Mouse (Mus musculus): ENCODE data around the gene Traf3ip3.

The Traf3ip3 gene

DNA sequence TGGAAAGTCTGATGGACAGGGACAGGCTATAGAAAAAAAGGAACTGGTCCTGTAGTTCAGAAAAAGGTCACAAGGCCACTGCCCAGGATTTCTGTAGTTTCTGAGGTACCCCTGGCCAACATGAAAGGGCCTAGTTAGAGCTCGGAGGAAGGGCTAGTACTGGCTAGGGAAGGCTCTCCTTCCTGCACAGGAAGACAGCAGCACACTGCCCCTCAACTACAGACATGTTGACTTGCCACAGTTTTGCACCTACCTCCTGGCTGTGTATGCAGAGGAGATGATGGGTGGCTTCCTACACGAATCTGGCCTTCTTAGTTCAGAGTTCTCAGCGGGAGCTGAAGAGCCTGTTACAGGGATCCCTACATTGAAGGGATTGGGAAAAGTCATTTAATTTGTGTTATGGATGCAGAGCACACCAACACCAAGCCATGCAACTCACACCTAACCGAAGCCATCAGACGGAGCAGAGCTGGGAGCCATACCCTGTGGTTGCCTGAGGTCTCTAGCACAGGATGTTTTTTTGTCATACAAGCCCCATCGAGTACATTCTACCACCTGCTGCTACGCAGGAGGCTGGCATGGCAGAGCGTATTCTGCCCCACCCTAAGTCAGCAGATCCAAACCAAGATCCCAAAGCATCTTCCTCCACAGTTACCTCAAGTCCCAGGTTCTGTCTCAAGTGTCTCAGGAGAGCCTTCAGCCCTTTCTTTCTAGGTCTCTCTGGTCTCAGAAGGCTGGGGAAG lies 692 bp downstream of the Traf3ip3 start:
- Histone ChIP-seq H3K27me3 (ENCODE audit: insufficient read depth, low read length) (peaks cover 9% of the 10 kb centered on the region; the same call in 1 of the 2 replicates), H3K9me3 (ENCODE audit: low read length) (no peaks in the 10 kb centered on the region)

DNA sequence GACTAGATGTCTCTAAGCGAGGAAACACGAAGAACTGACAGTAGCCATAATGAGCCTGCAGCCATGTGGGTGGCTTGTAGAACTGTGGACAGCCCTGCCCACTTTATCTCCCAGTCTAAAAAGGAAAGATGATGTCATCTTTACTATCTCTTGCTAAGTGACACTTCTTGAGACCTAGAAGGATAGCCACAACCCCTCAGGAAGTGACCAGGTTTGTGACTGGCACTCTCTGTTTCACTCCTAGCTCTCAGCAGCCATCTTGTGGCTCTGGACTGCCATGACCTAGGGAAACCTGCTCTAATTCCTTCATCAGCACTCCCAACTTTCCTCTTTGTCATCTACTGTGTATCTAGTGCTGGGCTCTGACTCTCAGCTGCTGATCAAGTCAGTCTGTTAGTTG lies 3.2 kb downstream of the Traf3ip3 start:
- no peak overlapping the region for H3K4me3 ChIP-seq (replicated peaks; ENCODE audit: low read length)
- no peak for TF ChIP-seq POU5F1 (IDR thresholded peaks at IDR 0.05; ENCODE audit: borderline replicate concordance, low read length)
- no peak for TF ChIP-seq CTCF (conservative IDR thresholded peaks at IDR 0.05; ENCODE audit: low read length)
- no peak for TF ChIP-seq NANOG (IDR thresholded peaks at IDR 0.05; ENCODE audit: borderline replicate concordance, low read length)
- H3K27me3 ChIP-seq (ENCODE audit: insufficient read depth, low read length) = peaks cover 9% of the 10 kb centered on the region; the same call in 1 of the 2 replicates
- H3K9me3 ChIP-seq (ENCODE audit: low read length) = no peaks in the 10 kb centered on the region
- no peaks in the 10 kb centered on the region for H3K36me3 ChIP-seq (ENCODE audit: insufficient read depth, low read length)
- no peaks in the 10 kb centered on the region for H3K4me1 ChIP-seq (replicated peaks; ENCODE audit: low read depth, low read length)

More for the DNA sequence above, 692 bp downstream of the Traf3ip3 start:
- H3K4me1 ChIP-seq (replicated peaks; ENCODE audit: low read depth, low read length) = no peaks in the 10 kb centered on the region
- H3K36me3 ChIP-seq (ENCODE audit: insufficient read depth, low read length) = no peaks in the 10 kb centered on the region
- TF ChIP-seq POU5F1 (IDR thresholded peaks at IDR 0.05; ENCODE audit: borderline replicate concordance, low read length) (no peak), CTCF (conservative IDR thresholded peaks at IDR 0.05; ENCODE audit: low read length) (no peak)
- H3K4me3 ChIP-seq (replicated peaks; ENCODE audit: low read length) = no peak overlapping the region

DNA sequence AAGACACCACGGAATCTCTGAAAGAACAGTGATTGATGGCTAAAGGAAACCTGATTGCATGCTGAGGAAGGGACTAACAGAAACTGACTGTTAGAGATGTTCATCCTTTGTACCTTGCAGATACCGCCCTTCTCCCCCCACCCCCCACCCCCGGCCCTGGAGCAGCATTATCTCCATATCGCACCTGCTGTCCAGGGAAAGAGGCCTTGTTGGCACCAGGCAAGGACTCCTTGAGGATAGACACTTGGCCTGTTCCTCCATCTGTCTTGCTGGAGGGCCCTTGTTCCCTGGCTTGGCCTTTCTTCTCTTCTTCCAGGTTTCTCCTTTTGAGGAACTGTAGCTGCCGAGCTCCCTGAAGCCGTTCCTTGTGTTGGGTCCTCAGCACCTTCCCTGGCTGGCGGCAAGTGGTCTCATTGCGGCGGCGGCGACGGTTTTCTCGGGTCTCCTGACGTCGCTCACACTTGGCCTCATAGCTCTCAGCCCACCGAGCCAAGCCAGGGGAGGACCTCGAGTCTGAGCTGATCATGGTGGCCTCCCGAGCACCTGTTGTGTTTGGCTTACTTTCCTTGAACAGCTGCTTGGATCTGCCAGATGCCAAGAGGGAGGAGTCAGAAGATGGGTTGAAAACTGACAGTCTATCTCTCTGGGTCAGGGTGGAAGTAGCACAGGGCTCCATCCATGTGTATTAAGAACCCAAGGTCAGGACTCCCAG lies 3.9 kb downstream of the Traf3ip3 start:
- Histone ChIP-seq H3K4me3 (replicated peaks; ENCODE audit: low read length) (no peak overlapping the region), H3K9me3 (ENCODE audit: low read length) (no peaks in the 10 kb centered on the region), H3K4me1 (replicated peaks; ENCODE audit: low read depth, low read length) (no peaks in the 10 kb centered on the region), H3K27me3 (ENCODE audit: insufficient read depth, low read length) (peaks cover 9% of the 10 kb centered on the region; the same call in 1 of the 2 replicates), H3K36me3 (ENCODE audit: insufficient read depth, low read length) (no peaks in the 10 kb centered on the region)
- TF ChIP-seq NANOG (IDR thresholded peaks at IDR 0.05; ENCODE audit: borderline replicate concordance, low read length) (no peak), CTCF (conservative IDR thresholded peaks at IDR 0.05; ENCODE audit: low read length) (no peak), POU5F1 (IDR thresholded peaks at IDR 0.05; ENCODE audit: borderline replicate concordance, low read length) (no peak)

DNA sequence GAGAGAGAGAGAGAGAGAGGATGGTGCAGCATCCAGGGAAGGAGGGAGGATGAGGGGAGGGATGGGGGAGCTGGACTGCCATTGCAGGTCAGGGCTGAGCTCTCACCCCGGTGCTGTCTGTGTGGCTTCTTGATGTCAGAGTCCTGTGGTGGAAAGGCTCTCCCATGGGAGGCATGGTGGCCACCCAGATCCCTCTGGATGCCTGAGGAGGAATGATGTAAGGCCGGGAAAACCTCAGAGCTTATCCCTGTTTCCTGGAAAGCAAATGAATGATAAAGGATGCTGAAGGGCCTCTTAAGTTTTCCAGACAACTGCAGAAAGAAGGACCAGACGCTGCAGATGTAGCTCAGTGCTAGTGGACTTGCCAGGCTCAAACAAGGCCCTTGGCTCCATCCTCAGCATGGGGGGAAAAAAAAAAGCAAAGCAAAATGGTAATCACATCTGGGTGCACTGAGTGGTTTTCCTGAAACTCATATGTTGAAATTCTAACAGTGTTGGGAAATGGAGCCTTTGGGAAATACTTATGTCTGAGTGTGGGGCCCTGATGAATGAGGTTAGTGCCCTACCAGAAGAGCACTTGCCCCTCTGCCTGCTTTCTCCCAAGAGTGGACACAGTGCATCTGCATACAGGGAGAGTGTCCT lies 6.2 kb downstream of the Traf3ip3 start:
- Histone ChIP-seq H3K9me3 (ENCODE audit: low read length) (no peaks in the 10 kb centered on the region), H3K36me3 (ENCODE audit: insufficient read depth, low read length) (no peaks in the 10 kb centered on the region), H3K27me3 (ENCODE audit: insufficient read depth, low read length) (peaks cover 9% of the 10 kb centered on the region; the same call in 1 of the 2 replicates), H3K4me3 (replicated peaks; ENCODE audit: low read length) (no peak overlapping the region), H3K4me1 (replicated peaks; ENCODE audit: low read depth, low read length) (no peaks in the 10 kb centered on the region)
- TF ChIP-seq NANOG (IDR thresholded peaks at IDR 0.05; ENCODE audit: borderline replicate concordance, low read length) = no peak
- no peak for TF ChIP-seq POU5F1 (IDR thresholded peaks at IDR 0.05; ENCODE audit: borderline replicate concordance, low read length)
- TF ChIP-seq CTCF (conservative IDR thresholded peaks at IDR 0.05; ENCODE audit: low read length) = no peak

DNA sequence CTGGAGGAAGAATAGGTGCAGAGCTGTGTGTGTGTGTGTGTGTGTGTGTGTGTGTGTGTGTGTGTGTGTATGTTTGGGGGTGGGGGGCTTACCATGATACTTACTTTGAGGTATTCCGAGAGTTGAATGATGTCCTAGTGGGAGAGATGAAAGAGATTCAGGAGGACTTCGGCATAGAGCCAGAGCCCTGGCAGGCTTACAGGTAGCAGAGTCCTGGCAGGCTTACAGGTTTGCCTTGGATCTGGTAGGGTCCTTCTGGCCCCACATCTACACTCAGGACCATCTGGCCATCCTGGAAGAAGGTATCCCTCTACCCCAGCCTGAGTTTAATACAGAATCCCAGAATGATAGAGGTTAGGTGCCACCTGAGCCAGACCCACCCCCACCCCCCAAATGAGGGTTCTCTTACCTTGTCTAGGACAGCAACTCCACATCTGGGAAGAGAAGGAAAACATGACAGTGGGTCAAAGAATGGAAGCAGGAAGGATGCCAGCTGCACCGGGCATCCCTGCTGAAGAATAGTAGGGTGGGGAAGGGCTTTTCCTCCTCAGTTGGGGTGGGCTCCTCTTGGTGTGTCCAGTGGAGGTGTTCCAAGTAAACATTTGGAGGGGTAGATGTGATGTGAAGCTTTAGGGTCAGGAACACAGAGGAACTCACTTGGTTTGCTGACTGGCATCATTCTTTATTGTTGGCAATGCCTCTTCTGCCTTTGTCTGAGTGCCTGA lies 6.9 kb downstream of the Traf3ip3 start:
- H3K4me3 ChIP-seq (replicated peaks; ENCODE audit: low read length) = no peak overlapping the region
- H3K4me1 ChIP-seq (replicated peaks; ENCODE audit: low read depth, low read length) = peaks cover 3% of the 10 kb centered on the region; the same call in 1 of the 2 replicates
- no peak for TF ChIP-seq POU5F1 (IDR thresholded peaks at IDR 0.05; ENCODE audit: borderline replicate concordance, low read length)
- no peaks in the 10 kb centered on the region for H3K9me3 ChIP-seq (ENCODE audit: low read length)
- peaks cover 9% of the 10 kb centered on the region; the same call in 1 of the 2 replicates for H3K27me3 ChIP-seq (ENCODE audit: insufficient read depth, low read length)
- no peaks in the 10 kb centered on the region for H3K36me3 ChIP-seq (ENCODE audit: insufficient read depth, low read length)

DNA sequence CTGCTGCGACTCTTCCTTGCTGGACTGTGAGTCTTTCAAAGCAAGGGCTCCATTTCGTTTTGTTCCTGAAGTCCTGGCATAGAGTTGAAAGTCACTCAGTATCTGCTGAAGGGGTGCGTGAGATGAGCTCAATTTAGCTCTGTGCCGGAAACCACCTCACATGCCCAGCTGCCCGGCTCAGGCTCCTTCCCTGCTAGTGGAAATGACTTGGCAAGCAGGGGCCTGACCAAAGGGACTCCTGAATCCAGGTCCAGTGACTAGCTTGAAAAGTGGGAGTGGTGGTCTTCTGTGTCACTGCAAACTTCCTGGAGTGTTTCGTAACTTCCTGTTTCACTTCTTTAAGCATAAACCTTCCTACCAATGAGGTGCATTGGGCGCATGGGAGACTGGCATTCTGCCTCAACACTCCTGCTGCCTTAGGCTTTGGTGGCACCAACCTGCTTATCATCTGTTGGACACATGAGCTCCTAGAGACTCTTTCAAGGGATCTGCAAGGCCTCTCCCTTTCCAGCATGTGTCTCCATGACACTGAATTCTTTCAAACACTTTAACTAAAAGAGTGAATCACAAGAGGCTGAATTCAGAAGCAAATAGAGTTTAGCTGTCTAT lies 9.7 kb downstream of the Traf3ip3 start:
- TF ChIP-seq POU5F1 (IDR thresholded peaks at IDR 0.05; ENCODE audit: borderline replicate concordance, low read length) (no peak), CTCF (conservative IDR thresholded peaks at IDR 0.05; ENCODE audit: low read length) (no peak), NANOG (IDR thresholded peaks at IDR 0.05; ENCODE audit: borderline replicate concordance, low read length) (no peak)
- Histone ChIP-seq H3K4me3 (replicated peaks; ENCODE audit: low read length) (no peak overlapping the region), H3K27me3 (ENCODE audit: insufficient read depth, low read length) (no peaks in the 10 kb centered on the region), H3K4me1 (replicated peaks; ENCODE audit: low read depth, low read length) (peaks cover 13% of the 10 kb centered on the region), H3K36me3 (ENCODE audit: insufficient read depth, low read length) (no peaks in the 10 kb centered on the region), H3K9me3 (ENCODE audit: low read length) (no peaks in the 10 kb centered on the region)

DNA sequence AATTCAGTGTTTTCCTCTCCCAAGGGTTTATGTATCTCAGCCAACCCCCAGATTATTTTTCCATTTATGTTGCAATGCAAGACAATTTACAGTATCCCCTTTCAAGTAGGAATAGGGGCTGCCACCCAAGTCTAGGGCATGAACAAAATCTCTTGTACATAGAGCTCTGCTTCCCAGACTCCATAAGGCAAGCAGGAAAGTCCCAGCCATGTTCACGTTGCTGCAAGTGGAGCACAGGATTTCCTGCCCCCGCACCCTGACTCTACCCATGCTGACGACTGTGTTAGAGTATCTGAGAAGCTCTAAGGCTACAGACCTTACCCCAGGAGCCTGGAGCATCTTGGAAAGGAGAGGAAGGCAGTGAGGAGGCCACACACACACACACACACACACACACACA lies 11.7 kb downstream of the Traf3ip3 start:
- no peak for TF ChIP-seq NANOG (IDR thresholded peaks at IDR 0.05; ENCODE audit: borderline replicate concordance, low read length)

More for the DNA sequence above, 11.7 kb downstream of the Traf3ip3 start:
- H3K4me3 ChIP-seq (replicated peaks; ENCODE audit: low read length) = no peak overlapping the region
- H3K27me3 ChIP-seq (ENCODE audit: insufficient read depth, low read length) = 0 out of 2 replicates have a peak, but pooled peaks cover under 1% of the 10 kb centered on the region
- no peaks in the 10 kb centered on the region for H3K36me3 ChIP-seq (ENCODE audit: insufficient read depth, low read length)
- H3K4me1 ChIP-seq (replicated peaks; ENCODE audit: low read depth, low read length) = peaks cover 13% of the 10 kb centered on the region
- no peaks in the 10 kb centered on the region for H3K9me3 ChIP-seq (ENCODE audit: low read length)

Measured in E14TG2a.4 (cell line).